Mouse (Mus musculus) splenic B cell, adult 2 months (primary cell): ENCODE measurements around the gene Olfr1385.
"Not testable (repeated sequence)": the region's sequence is repeated elsewhere in the genome, so short reads cannot be mapped to it uniquely, and the experiment has no call there.

Source experiments
- DNase-seq: peaks from one replicate; pipeline ENCODE4 v3.0.0-alpha.2; 2011; ENCODE audit warnings: low read depth, low spot score
- H3K27me3 ChIP-seq: 2 replicates; pipeline ENCODE4 v1.6.1; 2012; ENCODE audit warnings: mild to moderate bottlenecking, low read length, moderate library complexity, mixed read lengths; ENCODE audit not compliant: control insufficient read depth, poor library complexity, insufficient read depth, severe bottlenecking
- H3K36me3 ChIP-seq: 2 replicates; pipeline ENCODE4 v1.6.1; 2012; ENCODE audit warnings: mild to moderate bottlenecking, low read length, moderate library complexity, mixed read lengths; ENCODE audit not compliant: control insufficient read depth, poor library complexity, insufficient read depth, severe bottlenecking

Olfr1385 gene

DNA sequence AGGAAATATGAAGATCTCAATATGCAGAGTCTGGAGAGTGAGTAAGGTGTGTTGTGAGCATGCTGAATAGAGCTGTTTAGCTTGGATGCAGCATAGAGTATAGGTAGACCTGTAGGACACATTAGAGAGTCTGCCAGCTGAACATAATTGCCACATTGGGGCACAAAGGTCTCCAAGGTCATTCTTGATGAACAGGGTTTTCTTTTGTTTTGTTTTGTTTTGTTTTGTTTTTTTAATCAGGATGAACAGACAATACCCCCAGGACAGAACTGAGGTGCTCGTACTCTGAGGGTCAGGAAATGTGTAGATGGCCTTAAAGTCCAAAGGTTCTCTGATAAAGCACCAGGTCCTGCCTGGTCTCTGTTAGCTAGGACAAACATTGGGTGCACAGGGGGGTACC is at the start of gene Olfr1385:
Gene Olfr1385, plus strand, starts transcription at position 301 of the 400 bp plus-strand sequence.
- not testable (repeated sequence) for H3K36me3 ChIP-seq, H3K27me3 ChIP-seq, DNase-seq

DNA sequence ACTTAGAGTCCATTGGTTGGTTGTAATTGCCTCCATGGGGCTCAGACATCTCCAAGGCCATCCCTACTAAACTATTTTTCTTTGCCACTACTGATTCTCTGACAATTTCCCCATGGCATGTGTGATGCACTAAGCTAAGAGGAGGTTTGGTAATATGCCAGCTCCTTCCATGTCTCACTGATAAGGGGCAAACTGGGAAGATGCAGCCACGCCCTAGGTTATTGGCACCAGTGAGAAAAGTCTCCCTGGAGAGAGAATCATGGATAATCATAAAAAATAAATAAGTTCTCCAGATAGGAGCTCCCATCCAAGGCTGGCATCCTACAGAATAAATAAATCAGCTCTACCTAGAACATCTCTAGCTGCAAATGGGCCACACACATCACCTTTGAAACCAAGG is 33.8 kb upstream of the Olfr1385 start, which contains the start of gene Olfr1387:
Gene Olfr1387, plus strand, starts transcription at position 301 of the 400 bp plus-strand sequence.
- Histone ChIP-seq H3K27me3 (no peaks in the 10 kb centered on the region), H3K36me3 (no peaks in the 10 kb centered on the region)
- DNase-seq: no peak

DNA sequence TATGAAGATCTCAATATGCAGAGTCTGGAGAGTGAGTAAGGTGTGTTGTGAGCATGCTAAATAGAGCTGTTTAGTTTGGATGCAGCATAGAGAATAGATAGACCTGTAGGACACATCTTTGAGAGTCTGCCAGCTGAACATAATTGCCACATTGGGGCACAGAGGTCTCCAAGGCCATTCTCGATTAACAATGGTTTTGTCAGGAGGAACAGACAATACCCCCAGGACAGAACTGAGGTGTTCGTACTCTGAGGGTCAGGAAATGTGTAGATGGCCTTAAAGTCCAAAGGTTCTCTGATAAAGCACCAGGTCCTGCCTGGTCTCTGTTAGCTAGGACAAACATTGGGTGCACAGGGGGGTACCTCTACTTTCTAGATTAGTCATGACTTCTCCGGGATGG is 24.1 kb upstream of the Olfr1385 start, which contains the start of gene Olfr1386:
Gene Olfr1386, plus strand, starts transcription at position 301 of the 400 bp plus-strand sequence.
- not testable (repeated sequence) for DNase-seq, H3K27me3 ChIP-seq, H3K36me3 ChIP-seq

DNA sequence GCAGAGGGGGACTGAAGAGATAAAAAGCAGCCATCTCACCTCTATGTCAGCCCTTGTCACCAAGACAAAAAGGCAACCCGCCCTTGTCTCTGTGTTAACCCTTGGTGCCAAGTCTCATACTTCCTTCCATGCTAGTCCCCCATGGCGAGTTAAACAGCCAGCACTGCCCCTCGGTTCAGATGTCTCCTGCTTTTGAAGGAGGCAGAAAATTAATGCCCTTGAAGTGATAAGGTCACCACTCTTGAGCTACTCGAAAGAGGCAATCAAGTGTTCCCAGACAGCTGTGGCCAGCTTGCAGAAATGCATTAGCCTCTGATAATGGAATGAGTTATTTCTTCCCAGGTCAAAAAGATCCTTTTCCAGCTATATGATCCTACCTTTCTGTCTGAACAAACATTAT is 2.9 kb upstream of the Olfr1385 start:
- no peaks in the 10 kb centered on the region for H3K27me3 ChIP-seq

DNA sequence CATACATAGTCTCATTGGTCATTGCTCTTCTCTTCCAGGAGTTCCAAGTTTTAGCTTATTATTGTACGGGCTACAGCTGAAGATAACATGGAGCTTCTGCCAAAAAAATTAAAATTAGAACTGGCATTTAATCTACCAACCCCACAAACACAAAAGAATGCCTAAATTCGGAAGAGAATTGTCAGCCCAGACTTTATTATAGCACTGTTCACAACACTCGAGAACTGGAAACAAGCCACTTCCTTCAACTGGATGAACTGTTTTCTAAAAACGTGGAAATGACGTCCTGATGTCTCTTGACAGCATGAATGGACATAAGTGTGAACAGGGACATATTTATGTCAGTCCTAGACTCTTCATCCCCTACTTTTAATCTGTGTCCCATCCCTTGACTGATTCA is 29.2 kb downstream of the Olfr1385 start:
- Histone ChIP-seq H3K27me3 (no peaks in the 10 kb centered on the region), H3K36me3 (no peaks in the 10 kb centered on the region)
- DNase-seq: no peak

More for the DNA sequence above, 2.9 kb upstream of the Olfr1385 start:
- no peak for DNase-seq
- no peaks in the 10 kb centered on the region for H3K36me3 ChIP-seq

DNA sequence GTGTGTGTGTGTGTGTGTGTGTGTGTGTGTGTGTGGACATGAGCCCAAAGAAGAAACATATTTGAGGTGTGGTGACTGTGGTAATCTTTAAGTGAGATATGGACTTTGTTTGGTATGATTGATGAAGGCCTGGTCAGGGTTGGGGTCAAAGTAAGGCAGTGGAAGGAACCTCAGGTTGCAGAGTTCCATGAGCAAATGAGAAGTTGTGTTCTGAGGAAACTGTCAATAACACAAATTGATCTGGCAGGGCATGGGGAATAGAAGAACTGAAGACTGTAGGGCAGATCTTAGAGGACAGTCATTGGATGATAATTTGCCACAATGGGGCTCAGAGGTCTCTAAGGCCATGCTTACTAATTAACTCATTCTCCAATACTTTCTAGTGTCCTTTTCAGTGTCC is 30.5 kb downstream of the Olfr1385 start, which contains the start of gene Olfr1383:
Gene Olfr1383, plus strand, starts transcription at position 301 of the 400 bp plus-strand sequence.
- H3K27me3 ChIP-seq: no peaks in the 10 kb centered on the region
- DNase-seq: no peak
- no peaks in the 10 kb centered on the region for H3K36me3 ChIP-seq

DNA sequence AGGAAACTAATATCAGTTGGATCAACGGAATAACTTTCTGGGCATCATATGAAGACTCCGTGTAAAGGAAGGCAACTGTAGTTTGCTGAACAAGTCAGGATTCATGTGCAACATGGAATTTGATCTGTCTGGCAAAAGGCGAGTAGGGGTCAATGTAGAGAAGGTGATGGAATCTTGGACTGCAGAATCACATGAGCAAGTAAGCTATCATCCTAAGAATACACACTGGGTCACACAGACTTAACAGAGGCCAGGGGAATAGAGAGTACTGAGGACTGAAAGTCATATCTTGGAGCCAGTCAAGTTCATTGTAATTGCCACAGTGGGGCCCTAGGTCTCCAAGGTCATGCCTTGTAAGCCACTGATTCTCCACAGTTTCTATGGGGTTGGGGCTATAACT is 39.1 kb downstream of the Olfr1385 start, which contains the start of gene Olfr1382:
Gene Olfr1382, plus strand, starts transcription at position 301 of the 400 bp plus-strand sequence.
- no peak for DNase-seq
- no peaks in the 10 kb centered on the region for H3K36me3 ChIP-seq
- H3K27me3 ChIP-seq: no peaks in the 10 kb centered on the region

DNA sequence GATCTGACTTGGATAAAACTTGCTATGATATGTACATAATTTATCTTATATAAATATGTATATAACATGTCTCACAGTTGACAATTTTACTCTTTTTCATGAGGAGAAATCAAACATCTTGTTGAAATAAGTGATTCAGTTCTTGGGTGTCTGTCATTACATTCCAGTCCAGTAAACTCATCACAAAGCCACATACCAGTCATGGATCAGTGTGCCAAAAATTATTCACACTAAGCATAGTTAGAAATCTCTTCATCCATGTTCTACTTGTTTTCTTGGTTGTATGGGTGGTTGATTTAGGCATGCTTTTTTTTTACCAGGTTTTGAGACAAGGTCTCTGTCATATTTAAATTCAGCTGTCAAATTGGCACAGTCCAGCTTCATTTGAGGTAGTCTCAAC is 43.9 kb downstream of the Olfr1385 start:
- H3K27me3 ChIP-seq: no peaks in the 10 kb centered on the region

DNA sequence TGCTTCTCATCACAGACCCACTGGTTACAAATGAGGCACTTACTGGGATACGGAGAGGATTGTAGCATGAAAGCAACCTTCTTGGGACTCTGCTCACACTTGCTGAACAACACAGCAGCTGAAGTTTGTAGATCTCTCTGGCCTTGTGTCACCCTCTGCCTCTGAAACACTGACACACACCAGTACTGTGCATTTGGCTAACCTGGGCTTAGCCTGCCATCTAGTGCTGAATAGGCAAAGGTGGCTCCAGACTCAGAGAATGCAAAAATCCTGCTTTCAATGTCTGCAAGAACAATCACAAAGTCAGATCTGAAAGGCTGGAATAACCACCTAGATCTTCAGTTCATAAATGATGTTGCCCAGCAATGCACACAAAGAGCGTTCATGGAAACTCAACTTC is 47.8 kb downstream of the Olfr1385 start:
- H3K36me3 ChIP-seq, H3K27me3 ChIP-seq, DNase-seq: not testable (repeated sequence)

More for the DNA sequence above, 43.9 kb downstream of the Olfr1385 start:
- no peak for DNase-seq
- no peaks in the 10 kb centered on the region for H3K36me3 ChIP-seq

DNA sequence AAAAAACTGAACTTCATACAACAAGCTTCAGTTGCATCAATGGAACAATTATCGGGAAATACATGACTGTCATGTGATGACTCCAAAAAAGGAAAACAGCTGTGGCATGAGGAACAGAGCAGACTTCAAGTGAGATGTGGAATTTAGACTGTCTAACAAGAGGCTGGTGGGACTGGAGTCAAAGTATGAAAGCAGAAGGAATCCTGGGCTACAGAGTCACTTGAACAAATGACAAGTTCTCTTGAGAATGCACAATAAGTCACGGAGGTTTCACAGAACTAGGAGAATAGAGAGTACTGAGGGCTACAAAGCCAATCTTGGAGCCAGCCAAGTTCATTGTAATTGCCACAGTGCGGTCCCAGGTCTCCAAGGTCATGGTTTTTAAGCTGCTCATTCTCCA is 54.3 kb downstream of the Olfr1385 start, which contains the start of gene Olfr1381:
Gene Olfr1381, plus strand, starts transcription at position 301 of the 400 bp plus-strand sequence.
- DNase-seq, H3K36me3 ChIP-seq, H3K27me3 ChIP-seq: not testable (repeated sequence)
